Mouse (Mus musculus) layer of hippocampus, adult 9-11 months (tissue): Measurements from ENCODE around the gene Rassf10.

ENCODE experiments used
- DNase-seq: peaks from one replicate; pipeline ENCODE4 v3.0.0; 2022

Rassf10 gene

GRCm38 (mm10) chr7:112966382-112966781 is 12.6 kb downstream of the Rassf10 start:
- DNase-seq = no peak

DNA sequence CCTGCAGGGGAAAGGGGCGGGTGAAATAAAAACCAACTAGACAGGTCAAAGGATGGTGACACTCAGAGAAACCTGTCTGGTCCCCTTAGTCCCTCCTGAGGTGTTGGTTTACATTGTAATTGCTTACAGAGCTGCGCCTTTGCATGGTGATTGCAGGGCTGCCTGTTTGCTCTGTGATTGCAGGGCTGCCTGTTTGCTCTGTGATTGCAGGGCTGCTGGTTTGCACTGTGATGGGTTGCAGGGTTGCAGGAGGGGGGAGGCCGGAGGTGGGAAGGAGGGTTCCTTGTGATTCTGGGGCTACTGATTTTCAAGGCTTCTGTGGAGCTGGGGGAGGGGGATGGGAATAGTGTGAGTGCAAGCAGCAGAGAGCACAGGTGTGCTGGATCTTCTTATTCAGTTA is 13.0 kb downstream of the Rassf10 start:
- no peak for DNase-seq

GRCm38 (mm10) chr7:112983316-112983715 is 29.6 kb downstream of the Rassf10 start:
- DNase-seq = no peak

DNA sequence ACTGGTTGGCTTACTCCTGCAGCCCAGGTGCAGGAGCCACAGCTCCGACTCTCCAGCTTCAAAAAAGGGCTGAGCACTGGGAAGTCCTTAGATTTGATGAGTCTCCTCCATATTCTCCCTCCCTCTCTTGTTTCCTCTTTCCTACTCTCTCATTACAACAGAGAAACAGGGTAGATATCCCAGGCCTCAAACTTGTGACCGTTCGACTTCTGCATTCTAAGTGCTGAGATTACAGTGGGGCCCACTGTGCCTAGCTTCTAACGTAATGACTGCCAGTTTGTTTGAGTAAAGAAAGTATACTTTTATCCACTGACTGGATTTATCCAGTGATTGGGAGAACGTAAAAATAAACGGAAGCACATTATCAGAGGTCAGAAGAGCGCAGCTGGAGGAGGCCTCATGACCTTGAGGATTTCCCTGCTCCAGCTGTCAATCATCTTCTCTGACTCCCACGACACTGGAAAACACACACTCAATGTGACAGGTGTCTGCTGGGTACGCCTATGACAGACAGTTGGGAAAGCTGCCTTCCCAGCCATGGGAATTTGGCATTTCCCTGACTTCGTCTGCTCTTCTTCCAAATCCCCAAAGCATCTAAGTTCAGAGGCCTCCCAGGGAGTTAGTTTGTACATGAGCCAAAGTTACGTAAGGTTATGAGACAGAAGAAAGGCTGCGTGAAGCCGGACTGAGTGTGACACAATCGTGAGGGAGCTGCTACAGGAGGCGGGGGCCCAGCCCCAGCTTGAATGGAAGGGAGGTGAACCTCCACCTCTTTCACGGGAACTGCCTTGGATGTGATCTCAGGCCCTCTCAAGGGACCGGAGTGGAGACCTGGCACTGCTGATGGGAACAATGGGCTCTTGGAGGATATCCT is 31.2 kb downstream of the Rassf10 start:
- no peak for DNase-seq

DNA sequence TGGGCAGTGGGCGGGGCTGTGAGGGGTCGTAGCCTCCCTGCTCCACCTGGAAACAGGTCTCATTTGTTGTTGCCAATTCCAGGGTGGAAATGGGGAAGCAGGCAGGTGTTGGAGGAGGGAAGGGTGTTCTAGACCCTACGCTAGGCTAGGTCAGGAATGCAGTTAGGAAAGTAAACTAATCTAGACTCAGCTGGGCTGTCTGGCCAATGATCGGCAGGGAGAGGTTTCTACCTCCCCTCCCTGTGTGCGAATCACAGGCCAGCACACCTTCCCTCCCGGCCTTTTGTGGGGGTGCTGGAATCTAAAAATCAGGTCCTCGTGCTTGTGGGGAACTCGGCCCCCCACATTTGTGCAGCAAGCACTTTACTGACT is 31.8 kb downstream of the Rassf10 start:
- DNase-seq = no peak

GRCm38 (mm10) chr7:112992928-112993327 is 39.2 kb downstream of the Rassf10 start:
- DNase-seq = no peak

DNA sequence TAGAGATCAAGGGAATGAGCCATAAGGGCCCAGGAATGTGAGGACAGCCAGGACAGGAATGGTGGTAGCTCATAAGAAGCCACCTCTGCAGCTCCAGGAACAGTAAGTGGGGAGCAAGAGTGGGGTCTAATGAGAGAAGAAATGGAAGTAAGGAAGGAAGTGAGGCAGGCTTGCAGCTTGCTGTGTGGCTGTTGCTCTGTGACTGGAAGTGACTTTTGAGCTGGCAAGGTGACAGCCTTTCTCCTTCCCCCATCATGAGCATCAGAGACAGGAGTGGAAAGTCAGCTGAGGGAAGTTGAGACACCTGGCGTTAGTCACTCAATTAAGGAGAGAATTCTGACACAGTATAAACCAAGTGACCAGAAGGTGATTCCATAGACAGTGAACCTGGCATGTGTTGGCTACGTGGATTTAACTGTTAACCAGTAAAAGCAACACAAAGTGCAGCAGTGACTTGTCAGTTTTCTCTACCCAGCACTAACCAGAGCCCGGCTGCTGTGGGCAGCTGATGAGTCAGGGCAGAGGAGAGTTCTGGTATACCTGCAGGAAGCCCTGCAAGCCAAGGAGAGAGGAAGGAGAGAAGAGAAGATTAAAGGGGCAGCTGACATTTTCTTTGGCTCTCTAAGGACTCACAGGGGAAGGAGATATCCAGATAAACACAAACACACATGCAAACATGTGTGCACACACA is 49.9 kb downstream of the Rassf10 start:
- DNase-seq = no peak

DNA sequence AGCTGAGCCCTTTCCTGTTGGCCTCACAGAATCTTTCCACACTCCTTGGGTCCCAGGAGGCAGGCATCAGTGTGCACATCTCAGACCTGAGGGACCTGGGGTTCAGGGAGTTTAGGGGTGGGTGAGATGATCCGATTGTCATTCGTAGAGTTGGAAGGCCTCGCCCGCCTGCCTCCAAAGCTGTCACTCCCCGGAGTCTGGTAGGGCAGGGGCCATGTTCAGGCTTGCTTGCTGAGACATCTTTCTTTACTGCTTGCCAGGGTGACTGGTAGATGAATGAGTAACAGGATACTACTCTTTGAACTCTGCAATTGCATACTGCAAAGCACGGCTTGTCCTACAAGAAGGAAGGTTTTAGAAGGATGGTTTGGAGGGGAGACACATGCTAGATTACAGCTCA is 52.0 kb downstream of the Rassf10 start:
- no peak for DNase-seq
